Mouse (Mus musculus) CD8-positive naive resting alpha-beta T cell, adult 2 months (primary cell): ENCODE measurements around the gene Grpel1.

ENCODE experiments used
- DNase-seq, 2 experiments: peaks; one replicate each; pipeline ENCODE4 v3.0.0; 2022; ENCODE audit warnings: low read depth in 2 of 2, low spot score in 2 of 2

Grpel1 gene

DNA sequence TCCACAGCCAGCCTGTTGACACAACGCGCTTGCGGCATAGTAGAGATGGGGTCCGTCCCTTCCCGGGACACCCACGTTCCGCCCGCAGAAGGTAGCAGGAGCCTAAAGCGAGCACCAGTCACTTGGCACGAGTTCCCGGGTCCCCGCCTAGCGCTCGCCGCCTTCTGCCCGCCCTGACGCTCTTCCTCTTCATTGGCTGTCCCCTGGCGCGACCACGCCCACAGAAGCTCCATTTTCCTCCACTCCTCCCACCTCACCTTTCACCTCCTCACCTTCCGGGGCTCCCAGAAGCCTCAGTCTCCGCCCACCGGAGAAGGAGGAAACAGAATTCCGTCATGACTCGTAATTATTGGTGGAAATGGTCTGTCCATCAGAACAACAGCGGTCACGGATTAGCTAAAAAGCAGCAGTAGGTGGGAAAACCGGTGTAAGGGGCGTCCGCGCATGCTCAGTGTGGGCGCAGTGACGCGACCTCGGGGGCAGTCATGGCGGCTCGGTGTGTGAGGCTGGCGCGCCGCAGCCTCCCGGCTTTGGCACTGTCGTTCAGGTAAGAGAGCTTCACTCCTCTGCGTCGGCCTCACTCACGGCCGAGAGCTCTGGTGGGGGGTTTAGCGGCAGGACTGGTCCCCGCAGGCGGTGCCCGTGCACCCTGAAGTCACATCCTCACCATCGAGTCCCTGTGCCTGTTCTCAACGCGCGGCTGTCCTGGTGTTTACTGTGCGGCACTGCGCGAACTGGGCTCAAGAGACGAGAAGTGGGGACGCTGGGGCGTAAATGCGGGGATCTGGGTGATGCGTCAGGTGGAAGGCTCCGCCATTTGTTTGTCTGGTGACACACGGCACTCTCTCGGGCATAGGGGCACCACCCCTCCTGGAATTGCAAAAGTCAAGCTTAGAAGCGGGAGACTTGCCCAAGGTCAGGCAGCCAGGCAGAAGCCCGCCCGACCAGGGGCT lies at the start of gene Grpel1:
Gene Grpel1, plus strand, starts transcription at position 290 of the 953 bp plus-strand sequence.
- DNase-seq: peak; percentile 96 to 97

DNA sequence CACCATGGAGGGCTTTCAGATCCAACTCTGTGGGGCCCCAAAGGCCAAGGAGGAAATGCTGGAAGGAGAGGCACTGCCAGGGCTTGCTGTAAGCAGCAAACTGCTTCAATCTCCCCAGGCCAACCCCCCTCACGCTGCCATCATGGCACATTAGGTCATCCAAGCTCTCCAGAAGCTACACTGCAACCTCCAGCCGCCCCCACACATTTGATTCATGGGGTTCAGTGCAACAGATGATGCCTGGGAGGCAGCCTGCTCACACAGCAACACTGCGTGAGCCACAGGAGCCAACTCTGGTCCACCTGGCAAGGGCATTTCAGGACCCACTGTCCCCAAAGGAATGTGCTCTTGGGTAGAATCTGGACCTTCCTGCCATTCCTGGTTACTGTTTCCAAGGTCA lies 44.9 kb upstream of the Grpel1 start:
- no peak for DNase-seq

DNA sequence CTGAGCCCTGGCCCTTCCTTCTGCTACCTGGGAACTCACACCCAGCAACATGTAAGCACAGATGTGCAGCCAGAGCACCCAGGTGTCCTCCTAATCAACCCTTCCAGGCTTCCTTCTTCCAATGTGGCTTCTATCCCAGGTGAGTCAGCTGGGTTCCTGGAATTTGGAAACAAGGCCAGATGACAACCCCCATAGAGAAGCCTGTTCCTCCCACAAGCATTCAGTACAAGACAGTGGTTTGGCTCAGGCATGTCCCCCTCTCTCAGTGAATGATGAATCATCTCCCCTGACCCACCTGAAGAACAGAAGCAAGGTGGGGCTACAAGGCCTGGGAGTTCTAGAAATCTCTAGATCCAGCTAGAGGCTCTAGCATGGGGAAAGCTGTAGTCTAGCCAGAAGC lies 42.1 kb upstream of the Grpel1 start:
- DNase-seq: no peak

DNA sequence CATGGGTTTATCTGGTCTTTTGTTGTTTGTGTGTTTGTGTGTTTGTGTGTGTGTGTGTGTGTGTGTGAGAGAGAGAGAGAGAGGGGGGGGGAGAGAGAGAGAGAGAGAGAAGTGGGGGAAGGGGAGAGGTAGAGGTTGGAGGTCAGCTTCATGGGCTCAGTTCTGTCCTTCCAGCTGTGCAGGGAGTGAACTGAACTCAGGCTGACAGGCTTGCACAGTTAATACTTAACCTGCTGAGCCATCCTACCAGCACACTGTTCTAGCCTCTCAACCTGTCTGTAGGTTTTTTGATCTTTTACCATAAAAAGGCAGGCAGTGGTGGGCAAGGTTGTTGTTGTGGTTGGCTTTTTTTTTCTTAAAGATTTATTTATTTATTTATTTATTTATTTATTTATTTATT lies 40.1 kb upstream of the Grpel1 start:
- no peak for DNase-seq

DNA sequence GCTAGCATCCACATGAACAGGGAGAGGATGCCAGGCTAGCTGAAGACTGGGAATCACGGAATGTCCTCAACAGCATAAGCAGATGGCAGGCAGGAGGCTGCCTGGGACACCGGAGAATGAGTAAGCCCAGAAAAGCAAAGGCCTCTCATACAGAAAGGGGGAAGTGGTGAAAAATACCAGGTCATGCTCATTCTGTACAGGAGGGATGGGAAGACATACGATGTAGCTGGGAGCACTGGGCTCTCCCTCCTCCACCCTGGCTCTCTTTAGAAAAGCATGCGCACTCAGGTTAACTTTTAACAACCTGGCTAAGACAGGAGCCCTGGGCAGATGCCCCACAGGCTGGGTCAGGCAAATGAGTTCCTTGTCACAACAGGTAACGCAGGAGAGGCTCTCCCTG lies 38.4 kb upstream of the Grpel1 start:
- no peak for DNase-seq

DNA sequence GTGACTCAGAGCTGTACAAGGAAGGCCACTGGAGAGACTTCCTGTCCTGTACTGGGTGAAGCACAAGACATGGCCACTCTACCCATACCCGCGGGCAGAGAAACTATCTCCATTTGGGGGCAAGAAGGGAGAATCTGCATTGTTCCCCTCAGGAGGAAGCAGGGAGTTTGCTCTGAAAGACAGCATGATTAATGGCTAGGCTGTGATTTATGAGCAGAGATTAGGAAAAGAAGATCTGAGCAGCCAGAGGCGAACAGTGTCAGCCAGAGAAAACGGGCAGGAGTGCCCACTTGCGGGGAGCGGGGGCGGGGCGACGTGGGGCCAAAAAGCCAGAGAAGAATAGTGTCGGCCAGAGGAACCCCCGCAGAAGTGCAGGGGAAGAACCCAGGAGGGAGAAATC lies 37.0 kb upstream of the Grpel1 start:
- DNase-seq: no peak

DNA sequence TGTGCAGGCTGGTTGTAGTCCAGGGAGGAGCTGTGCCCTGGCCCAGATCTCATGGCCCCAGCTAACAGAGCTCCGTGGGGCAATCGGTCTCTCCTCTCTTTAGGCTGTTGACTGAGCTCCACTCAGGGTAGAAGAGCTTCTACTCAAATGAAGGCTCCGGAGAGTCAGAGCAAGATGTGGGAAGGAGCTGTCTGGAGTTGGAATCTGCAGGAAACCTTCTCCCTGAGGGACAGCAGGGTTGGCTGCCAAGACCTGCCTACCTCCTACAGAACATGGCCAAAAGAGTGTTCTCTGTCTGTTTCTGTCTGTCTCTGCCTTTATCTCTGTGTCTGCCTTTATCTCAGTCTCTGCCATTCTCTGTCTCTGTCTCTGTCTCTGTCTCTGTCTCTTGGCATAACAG lies 35.2 kb upstream of the Grpel1 start:
- no peak for DNase-seq

DNA sequence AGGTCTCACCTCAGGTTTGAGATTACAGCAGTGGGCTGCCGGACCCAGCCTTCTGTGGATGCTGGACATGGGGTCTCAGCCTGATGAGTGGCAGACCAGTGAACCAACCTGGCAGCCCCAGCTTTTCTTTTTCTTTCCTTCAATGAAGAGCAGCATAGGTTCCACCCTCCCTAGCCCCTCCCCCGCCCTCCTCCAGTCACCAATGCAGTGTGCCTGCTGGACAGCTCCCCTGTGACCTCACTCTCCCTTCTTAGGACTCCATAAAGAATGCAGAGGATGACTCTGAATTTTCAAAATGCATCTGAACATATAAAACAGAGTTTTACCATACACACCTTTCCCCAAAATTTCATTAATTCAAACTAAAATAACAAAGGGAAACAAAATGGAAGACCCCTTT lies 33.1 kb upstream of the Grpel1 start:
- no peak for DNase-seq

DNA sequence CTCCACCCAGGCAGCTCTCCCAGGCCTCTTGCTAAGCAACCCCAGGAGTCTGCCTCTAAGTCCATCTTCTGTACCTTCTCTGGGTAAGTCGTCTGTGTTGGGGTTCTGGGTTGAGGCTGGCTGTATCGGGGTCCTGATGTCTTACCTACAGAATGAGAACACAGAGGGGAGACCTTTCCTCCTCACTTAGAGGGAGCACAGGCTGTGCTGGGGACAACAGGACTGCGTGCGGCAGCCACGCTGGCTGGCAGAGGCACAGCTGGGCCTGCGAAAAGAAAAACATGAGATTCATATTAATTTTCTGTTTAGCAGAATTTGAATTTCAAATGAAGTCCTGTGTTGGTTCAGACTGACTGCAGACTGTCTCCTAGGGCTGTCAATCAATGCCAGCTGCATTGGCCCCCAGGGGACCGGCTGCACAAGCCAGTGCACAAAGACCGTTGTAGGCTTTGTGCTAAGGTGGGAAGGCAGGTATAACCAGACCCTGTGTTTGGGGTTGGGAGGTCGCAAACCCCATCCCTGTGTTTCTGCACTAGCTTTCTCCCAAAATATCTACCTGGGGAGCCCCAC lies 30.3 kb upstream of the Grpel1 start:
- DNase-seq: no peak

DNA sequence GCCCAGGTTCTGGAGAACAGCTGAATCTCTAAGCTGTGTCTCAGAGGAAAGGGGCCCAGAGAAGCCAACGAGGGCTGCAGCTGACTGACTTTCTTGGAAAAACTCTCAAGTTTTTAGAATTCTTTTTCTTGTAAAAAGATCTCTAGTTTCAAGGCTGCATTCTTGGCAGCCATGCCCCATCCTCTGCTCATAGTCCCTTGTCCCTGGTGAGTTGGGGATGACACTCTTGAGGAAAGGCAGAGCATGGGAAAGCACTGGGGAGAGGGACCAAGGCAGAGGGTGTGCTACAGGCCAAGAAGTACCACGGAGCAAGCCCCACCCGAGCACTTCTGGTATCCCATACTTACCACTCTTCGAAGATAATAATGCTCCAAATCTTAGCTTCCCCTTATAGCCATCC lies 27.9 kb upstream of the Grpel1 start:
- no peak for DNase-seq

DNA sequence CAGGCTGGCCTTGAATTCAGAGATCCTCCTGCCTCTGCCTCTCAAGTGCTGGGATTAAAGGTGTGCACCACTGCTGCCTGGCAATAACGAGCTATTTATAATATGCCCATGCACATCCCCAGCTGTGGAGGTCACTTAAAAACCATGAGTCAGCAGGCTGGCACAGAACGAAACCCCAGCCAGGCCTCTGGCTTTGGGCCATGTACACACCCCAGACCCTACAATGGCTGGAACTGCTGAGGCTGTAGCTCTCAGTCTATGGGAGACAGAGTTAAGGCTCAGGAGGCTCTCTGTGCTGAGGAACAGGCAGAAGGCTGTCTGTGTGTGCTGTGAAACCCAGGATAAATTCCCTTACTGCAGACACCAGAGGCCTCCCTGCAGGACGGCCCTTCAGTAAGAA lies 24.1 kb upstream of the Grpel1 start:
- no peak for DNase-seq

DNA sequence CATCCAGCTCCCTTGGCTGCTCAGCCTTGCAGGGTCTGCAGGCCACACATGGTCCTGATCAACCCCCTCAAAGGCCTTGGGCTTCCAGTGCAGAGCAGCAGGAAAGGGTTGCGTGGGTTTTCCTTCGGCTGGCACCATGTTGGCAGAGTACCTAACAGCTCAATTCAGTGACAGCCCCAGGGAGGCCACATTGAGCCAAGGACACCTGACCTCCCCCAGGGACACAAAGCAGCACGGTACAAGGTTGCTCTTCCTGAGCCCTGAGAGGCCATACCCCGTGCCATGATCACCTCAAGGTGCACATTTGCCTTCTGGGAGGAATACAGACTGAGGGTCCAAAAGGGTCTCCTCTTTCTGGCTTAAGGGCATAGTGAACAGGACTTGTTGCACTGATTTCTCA lies 20.2 kb upstream of the Grpel1 start:
- no peak for DNase-seq

DNA sequence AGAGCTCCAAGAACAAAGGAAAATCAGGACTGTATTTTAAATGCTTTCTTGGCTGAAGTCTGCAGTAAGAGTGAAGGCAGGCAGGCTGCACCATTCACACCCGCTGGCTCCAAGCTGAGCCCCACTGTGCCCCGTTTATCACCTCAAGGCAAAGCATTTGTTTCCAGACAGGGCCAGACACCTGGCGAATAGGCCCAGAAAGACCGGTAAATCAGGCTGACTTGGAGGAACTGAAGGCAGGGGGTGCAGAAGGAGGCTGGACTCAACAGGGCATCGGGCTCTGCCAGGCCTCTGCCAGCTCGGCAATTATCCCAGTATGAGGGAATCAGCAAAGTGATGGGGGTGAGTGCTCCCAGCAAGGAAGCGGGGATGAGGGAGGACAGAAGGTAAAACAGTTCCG lies 19.8 kb upstream of the Grpel1 start:
- no peak for DNase-seq

DNA sequence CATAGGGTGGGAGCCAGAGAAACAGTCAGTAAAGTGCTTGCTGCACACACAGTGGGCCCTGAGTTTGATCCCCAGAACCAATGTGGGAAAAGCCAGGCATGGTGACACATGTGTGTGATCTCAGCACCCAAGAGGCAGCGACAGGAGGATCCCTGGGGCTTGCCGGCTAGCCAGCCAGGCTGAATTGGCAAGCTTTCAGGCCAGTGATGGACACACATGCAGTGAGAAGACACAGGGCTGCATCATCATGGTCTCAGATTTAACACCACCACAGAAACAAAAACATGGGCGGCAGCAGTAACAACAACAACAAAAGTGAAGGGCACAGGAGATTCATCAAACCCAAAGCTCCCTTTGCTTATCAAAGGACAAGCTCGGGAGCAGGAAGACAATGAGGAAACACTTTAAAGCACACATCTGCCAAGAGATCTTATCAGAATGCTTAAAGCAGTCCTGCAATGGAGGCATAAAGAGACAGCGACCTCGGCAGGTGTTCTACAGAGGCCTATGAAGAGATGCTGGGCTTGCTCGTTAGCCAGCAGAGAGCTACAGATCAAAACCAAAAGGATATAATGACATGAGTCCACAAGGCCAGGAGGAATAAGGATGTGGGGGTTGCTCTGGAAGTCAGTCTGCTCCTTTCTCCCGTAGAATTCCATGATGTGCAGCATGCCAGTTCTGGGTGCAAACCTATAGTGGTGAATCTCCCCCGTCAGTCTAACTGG lies 18.5 kb upstream of the Grpel1 start:
- DNase-seq: no peak

DNA sequence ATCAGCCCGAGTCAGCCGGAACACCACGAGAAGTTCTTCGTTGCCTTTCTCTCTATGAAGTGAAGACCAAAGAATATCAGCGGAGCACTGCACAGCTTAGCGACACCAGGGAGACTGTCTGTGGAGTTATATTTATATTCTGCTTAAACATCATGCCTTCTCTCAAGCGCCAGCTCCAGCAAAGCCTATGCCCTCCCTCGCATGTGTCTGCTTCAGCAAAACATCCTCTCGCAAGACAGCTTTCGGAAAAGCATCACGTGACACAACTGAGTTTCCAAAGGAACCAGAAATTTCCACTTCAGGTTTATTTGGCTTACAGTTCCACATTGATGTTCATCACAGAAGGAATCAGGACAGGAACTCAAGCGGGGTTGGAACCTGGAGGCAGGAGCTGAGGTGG lies 16.9 kb upstream of the Grpel1 start:
- no peak for DNase-seq

DNA sequence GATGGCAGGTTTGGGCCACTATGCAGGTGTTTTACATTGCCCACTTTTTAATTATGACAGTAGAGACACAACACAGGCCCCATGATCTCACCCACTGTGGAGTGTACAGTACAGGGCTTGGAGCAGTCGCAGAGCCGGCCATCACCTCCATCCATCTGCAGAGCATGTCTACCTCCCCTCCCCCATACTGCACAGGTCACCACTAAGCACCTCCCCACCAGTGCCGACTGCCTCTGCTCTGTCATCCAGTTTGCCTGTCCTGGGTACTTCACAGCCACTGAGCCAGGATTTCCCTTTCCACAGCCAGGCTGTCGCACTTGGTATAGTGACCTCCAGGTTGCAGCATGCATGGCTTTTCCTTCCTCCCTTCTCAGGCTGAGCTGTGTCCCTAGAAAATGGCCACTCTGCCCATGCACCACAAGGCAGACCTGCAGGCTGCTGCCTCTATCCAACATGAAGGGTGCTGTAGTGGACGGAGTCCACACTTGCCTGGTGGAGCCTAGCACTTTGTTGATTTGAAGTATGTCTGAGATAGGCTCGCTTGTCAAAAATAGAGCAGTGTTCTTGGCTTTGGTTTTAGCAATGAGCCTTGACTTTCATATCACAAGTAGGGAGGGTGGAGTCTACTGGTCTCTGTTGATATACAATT lies 15.0 kb upstream of the Grpel1 start:
- DNase-seq: no peak

DNA sequence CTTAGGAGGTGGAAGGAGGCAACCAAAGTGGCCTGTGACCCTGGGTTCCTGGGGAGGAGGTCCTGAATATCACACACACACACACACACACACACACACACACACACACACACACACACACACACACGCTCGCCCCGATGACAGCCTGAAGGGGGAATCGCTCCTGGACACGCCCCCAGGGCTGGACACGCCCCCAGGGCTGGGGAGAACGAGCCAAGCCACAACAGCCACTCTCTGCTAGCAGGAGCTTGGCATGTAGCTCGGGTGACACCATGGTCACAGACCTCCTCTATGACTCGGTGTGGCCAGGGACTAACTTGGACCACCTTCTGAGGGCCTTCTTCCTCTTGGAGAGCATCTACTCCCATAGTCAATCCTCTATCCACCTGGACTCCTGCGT lies 13.7 kb upstream of the Grpel1 start:
- no peak for DNase-seq

DNA sequence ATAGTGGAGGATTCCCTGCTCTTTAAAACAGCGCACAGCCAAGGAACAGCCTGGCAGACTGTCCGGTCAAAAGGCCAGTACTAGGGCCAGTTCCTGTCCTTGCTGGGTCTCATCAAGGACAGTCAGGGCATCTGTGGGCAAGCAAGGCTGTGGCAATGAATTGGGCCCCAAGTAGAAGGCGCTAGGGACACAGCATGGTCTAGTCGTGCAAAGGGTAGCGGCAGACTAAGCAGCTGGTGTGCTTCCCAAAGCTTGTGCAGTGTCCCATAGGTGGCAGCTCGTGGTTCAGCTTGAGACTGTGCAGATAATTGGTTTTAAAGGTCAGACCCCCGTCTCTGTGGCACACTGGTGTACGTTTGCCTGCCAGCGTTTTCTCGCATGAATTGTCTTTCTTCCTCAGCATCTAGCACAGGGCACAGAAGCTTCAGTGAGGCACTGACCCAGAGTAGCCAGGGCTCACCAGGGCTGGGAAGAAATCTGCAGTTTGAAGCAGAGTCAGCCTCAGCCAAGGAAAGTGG lies 12.9 kb upstream of the Grpel1 start:
- DNase-seq: no peak

DNA sequence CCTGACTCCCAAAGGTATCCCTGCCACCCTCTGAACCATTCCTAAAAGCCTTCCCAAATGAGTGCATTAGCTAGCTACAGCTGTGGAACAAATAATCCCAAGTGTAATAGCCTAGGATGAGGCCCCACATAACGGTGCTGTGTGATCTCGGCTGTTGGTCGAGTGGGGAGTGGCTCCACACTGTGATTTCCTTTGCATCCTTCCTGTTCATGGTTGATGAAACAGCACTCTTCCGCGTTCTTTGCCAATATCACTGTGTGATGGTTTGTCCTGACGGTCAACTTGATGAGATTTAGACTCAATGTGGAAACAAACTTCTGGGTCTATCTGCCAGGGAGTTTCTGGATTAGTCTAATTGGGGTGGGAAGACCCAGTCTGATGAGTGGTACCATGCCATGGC lies 12.0 kb upstream of the Grpel1 start:
- no peak for DNase-seq

DNA sequence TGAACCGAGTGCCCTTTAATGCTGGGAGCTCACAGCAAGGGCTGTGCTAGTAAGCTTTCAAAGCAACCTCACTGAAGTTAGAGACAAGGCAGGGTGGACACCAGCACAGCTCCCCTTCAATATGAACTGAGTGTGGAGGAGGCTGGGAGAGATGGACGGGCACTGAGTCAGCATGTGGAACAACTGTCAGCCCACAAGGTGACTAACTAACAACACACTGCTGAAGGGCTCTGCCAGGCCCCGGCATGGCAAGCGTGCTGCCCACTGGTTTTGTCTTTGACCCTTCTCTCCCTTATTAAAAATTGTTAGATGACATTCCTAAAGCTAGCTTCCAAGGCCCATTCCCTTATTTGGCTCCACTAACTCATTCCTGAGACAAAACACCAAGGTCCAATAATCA lies 7.1 kb upstream of the Grpel1 start:
- DNase-seq: no peak

DNA sequence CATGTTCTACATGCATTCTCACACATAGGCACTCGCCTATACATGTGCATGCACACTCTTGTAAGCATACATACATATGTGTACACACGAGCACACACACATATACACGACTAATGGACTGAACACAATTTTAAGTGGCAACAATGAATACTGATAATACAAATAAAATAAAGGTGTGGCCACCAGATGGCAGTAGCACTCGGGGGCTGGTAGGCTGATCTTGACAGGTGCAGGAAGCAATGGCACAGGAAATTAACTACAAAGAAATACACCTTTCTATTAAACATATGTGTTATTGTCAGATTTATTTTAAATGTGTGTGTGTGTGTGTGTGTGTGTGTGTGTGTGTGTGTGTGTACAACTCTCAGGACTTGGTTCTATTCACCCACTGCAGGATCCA lies 5.9 kb upstream of the Grpel1 start:
- DNase-seq: peak; percentile 61 to 74
